Mouse (Mus musculus) ES-E14 (cell line): ENCODE measurements around the gene Brip1. TPM values are rescaled to one million over a fixed set of nuclear protein-coding genes. Genes with fewer than 3 reads are reported as not detected.

ENCODE experiments used
- DNase-seq: peaks from one replicate; pipeline ENCODE4 v3.0.0-alpha.2; 2013; ENCODE audit warnings: low read depth, low spot score
- H3K27ac ChIP-seq: 2 replicates; pipeline ENCODE4 v1.5.1; 2012; ENCODE audit warnings: low read depth, mild to moderate bottlenecking, low read length, moderate library complexity, mixed read lengths; ENCODE audit not compliant: poor library complexity, insufficient read depth, severe bottlenecking
- H3K36me3 ChIP-seq: 2 replicates; pipeline ENCODE4 v1.6.1; 2012; ENCODE audit warnings: mild to moderate bottlenecking, low read length, moderate library complexity, mixed read lengths; ENCODE audit not compliant: control insufficient read depth, poor library complexity, insufficient read depth, severe bottlenecking
- H3K4me1 ChIP-seq, 2 experiments: fragments of 150-350 bp in 1 of 2; sonication (generic) in 1 of 2; 2 replicates each; pipeline ENCODE4 v1.6.1; 2012; ENCODE audit warnings: low read length in 2 of 2, mild to moderate bottlenecking in 1 of 2, mixed read lengths in 1 of 2; ENCODE audit not compliant: control insufficient read depth in 2 of 2, insufficient read depth in 2 of 2, poor library complexity in 1 of 2
- H3K4me3 ChIP-seq, 2 experiments: fragments of 150-350 bp in 1 of 2; sonication (generic) in 1 of 2; 2 replicates each; pipeline ENCODE4 v1.5.1; 2012; ENCODE audit warnings: low read length in 2 of 2, low read depth in 1 of 2, mild to moderate bottlenecking in 1 of 2, mixed read lengths in 1 of 2; ENCODE audit not compliant: insufficient read depth in 1 of 2, poor library complexity in 1 of 2, severe bottlenecking in 1 of 2
- H3K9ac ChIP-seq: 2 replicates; pipeline ENCODE4 v1.6.1; 2012; ENCODE audit warnings: low read depth, mild to moderate bottlenecking, low read length, mixed read lengths; ENCODE audit not compliant: poor library complexity, insufficient read depth, severe bottlenecking
- H3K9me3 ChIP-seq: fragments of 150-350 bp; sonication (generic); 2 replicates; pipeline ENCODE4 v1.6.1; 2012; ENCODE audit warnings: low read depth, mild to moderate bottlenecking, low read length; ENCODE audit not compliant: control insufficient read depth, insufficient read depth
- CHD2 ChIP-seq: IDR thresholded peaks from 2 replicates; pipeline ENCODE4 v1.6.1; 2014; ENCODE audit warnings: mild to moderate bottlenecking, low read depth, low read length, inconsistent platforms
- HCFC1 ChIP-seq: IDR thresholded peaks from 2 replicates; pipeline ENCODE4 v1.6.1; 2012; ENCODE audit warnings: low read length, inconsistent platforms, borderline replicate concordance; ENCODE audit not compliant: insufficient read depth
- MAFK ChIP-seq: IDR thresholded peaks from 2 replicates; pipeline ENCODE4 v1.6.1; 2014; ENCODE audit warnings: mild to moderate bottlenecking, low read depth, low read length, inconsistent platforms; ENCODE audit not compliant: insufficient read depth
- ZC3H11A ChIP-seq: IDR thresholded peaks from 2 replicates; pipeline ENCODE4 v1.6.1; 2012; ENCODE audit warnings: low read depth, mild to moderate bottlenecking, inconsistent platforms, low read length, borderline replicate concordance
- ZNF384 ChIP-seq: IDR thresholded peaks from 2 replicates; pipeline ENCODE4 v1.6.1; 2012; ENCODE audit warnings: low read depth, low read length, inconsistent platforms
- in situ Hi-C, 2 experiments: fragments of 600-800 bp; cut with MboI; formaldehyde crosslinking; loops; one replicate each; pipeline ENCODE4 v1.15.1; 2025; ENCODE audit warnings: low sequenced_read_pairs in 2 of 2, inconsistent platforms in 1 of 2; ENCODE audit not compliant: unreplicated experiment in 2 of 2
- total RNA-seq: library from RNA; depleted of rRNA; stranded (reverse); fragments of 300-350 nt; gene quantifications from 2 replicates; pipeline ENCODE4 v1.2.3, GENCODE M21; 2012

The Brip1 gene
- total RNA-seq, 1 experiment, result 10.3 TPM

DNA sequence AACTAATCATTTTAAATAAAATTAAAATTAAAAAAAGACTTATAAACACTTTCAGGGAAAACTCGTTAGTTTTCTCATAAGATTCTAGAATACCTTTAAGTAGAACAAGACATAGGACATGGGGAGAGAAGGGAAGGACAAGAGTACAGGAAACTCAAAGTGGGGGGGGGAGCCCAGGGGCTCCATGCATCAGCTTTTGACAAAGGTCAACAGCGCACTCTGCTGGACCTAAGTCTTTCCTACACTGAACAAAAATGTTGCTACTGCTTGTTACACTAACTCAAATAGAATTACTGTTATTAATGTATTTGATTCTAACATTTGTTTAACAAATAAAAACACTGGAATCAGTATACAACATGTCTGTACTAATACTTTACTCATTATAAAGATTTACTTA is 26.8 kb downstream of the Brip1 start:
- no peaks in the 10 kb centered on the region for H3K4me1 ChIP-seq
- peak; percentile 20 for DNase-seq
- TF ChIP-seq MAFK (no peak), ZC3H11A (peak; percentile 63; the same call in 1 of the 2 replicates), HCFC1 (no peak), ZNF384 (no peak)

DNA sequence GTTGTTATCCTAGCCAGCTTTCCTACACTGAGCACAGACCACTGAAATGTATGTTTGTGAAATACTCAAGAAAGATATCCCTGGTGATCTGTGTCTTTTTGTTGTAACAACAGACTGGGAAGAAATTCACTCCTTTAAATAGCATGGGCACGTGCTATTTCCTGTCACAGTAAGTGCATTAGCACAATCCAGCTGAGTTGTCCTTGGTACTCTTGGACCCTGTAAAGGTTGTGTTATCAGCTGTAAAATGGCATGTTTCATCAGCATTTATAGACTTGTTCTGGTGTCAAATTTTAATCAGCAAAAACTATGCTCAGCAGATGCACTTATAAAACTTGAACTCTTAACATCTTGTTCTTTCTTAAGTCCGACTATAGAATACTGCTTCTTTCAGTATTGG is 30.2 kb downstream of the Brip1 start:
- no peak for TF ChIP-seq CHD2
- TF ChIP-seq ZC3H11A, result no peak
- TF ChIP-seq MAFK, result no peak
- no peak for TF ChIP-seq HCFC1
- TF ChIP-seq ZNF384, result no peak
- H3K9ac ChIP-seq, result no peak overlapping the region
- no peaks in the 10 kb centered on the region for H3K9me3 ChIP-seq
- peaks cover 2% of the 10 kb centered on the region; the same call in 1 of the 2 replicates for H3K36me3 ChIP-seq
- no peaks in the 10 kb centered on the region for H3K4me1 ChIP-seq
- no peak overlapping the region for H3K4me3 ChIP-seq
- in situ Hi-C loops, result loop anchor here in 1 of 2 experiments (5.0 kb wide), 1 partner anchor 318 kb away; the partner anchor contains the start of gene Gm11444
- H3K27ac ChIP-seq, result no peak overlapping the region
- DNase-seq, result no peak

More for the DNA sequence above, 26.8 kb downstream of the Brip1 start:
- H3K36me3 ChIP-seq, result peaks cover 2% of the 10 kb centered on the region; the same call in 1 of the 2 replicates
- in situ Hi-C loops, result loop anchor here in 1 of 2 experiments (5.0 kb wide), 1 partner anchor 322 kb away; the partner anchor contains the start of gene Gm11444
- no peak overlapping the region for H3K4me3 ChIP-seq
- no peak overlapping the region for H3K9ac ChIP-seq
- no peak overlapping the region for H3K27ac ChIP-seq
- H3K9me3 ChIP-seq, result no peaks in the 10 kb centered on the region

DNA sequence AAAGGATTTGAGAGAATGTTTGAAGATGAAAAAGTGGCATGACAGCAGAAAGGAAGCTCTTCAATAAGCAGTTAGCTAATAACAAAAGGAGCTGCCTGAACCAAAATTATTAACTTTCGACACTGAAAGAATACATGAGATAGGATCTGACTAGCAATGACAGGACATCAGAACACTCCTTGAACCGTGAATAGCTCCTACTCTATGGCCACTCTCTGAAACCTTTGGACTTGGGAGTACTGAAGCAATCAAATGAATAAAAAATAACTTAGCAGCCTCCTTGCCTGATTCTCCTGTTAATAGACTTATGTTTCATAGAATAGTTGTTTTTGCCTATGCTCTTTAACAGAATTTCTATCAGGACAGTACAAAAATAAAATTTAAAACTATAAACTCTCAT is 40.7 kb downstream of the Brip1 start:
- in situ Hi-C loops, result no loop called here
- Histone ChIP-seq H3K9ac (no peak overlapping the region), H3K4me1 (no peaks in the 10 kb centered on the region), H3K4me3 (no peak overlapping the region), H3K36me3 (no peaks in the 10 kb centered on the region), H3K9me3 (no peaks in the 10 kb centered on the region), H3K27ac (no peak overlapping the region)
- DNase-seq, result no peak
- TF ChIP-seq ZNF384, result no peak
- TF ChIP-seq ZC3H11A, result no peak
- no peak for TF ChIP-seq CHD2
- no peak for TF ChIP-seq MAFK
- TF ChIP-seq HCFC1, result no peak

DNA sequence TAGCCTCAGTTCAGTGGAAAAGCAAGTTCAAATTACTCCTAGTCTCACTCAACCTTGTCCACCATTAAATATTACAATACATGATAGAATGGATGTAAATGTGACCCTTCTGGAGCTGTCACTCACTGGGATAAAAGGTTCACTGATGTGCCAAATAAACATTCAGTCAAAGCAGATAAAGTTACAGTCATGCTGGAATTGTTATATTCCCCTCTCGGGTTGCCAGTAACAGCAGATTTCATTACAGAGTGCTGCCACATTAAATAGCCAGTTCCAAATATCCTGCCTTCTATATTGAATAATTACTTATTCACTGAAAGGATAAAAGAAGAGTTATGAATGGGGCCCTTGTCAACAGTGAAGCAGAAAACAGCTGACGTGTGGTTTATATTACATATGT is 42.0 kb downstream of the Brip1 start:
- no peaks in the 10 kb centered on the region for H3K36me3 ChIP-seq

DNA sequence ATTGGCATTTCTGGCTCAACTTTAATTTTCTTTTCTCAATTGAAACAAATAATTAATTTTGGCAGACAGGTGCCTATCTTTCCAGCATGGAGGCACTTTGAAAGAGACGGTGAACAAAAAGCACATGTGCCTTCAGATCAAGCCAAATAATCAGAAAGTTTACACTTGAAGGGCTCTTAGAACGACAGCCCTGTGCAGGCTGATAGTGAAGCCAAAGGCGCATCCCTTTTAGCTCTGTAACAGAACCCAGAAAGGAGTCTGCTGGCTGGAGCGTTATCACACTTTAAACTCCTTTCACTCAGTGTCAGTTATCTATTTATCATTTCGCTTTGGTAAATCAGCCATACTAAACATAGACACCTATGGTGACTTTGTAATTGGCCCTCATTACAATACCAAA is 45.4 kb downstream of the Brip1 start:
- H3K36me3 ChIP-seq, result no peaks in the 10 kb centered on the region
- H3K27ac ChIP-seq, result no peak overlapping the region
- no peaks in the 10 kb centered on the region for H3K4me1 ChIP-seq
- TF ChIP-seq ZNF384 (no peak), ZC3H11A (no peak), HCFC1 (no peak), CHD2 (no peak), MAFK (no peak)
- in situ Hi-C loops, result no loop called here
- no peak for DNase-seq
- no peak overlapping the region for H3K9ac ChIP-seq
- H3K4me3 ChIP-seq, result no peak overlapping the region
- no peaks in the 10 kb centered on the region for H3K9me3 ChIP-seq

More for the DNA sequence above, 42.0 kb downstream of the Brip1 start:
- Histone ChIP-seq H3K4me3 (no peak overlapping the region), H3K9me3 (no peaks in the 10 kb centered on the region), H3K4me1 (no peaks in the 10 kb centered on the region), H3K9ac (no peak overlapping the region), H3K27ac (no peak overlapping the region)
- DNase-seq, result no peak
- no peak for TF ChIP-seq ZNF384
- in situ Hi-C loops, result no loop called here
